Mouse (Mus musculus): ENCODE data around the gene A930009A15Rik. TPM values are rescaled to one million over a fixed set of nuclear protein-coding genes. Genes with fewer than 3 reads are reported as not detected.

The A930009A15Rik gene
- total RNA-seq, 1 experiment from 2014 or later = not detected

DNA sequence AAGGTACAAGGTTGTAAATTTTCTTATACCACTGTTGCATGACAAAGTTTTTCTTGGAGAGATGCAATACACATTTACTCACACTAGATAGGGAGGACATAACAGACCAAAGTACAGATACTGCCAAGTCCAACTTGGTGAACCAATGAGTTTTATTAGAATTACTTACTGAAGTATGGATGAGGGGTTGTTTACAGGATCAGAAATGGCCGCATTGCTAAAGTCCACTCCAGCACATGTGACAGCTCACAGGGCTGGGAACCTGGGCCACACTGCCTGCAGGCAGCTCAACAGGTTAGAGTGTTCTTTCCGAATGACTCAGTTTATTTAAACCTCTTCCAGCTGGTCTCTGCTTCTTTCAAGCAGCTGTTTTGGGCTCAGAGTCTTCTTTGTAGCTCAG, 55.2 kb downstream of the A930009A15Rik start:
- ATAC-seq (ENCODE audit: extremely low read depth, insufficient number of reproducible peaks, low FRiP score, poor library complexity, severe bottlenecking) = no peak

DNA sequence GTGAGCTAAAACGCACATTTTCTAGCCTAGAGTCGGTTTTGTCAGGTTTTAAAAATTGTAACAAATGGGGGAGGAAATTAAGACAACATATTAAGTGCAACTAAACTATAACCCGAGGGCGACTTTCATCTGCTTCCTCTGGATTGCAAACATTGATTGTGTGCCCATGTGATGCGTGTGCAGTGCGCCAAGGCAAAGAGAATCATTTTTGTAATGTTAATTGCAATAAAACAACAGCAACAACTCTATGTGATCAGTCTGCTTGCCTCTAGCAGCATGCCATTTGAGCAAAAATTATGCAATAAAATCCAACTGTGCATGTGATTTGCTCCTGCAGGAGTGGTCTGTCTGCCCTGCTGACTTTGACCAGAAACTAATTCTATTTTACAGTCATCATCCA, 56.9 kb downstream of the A930009A15Rik start:
- ATAC-seq (ENCODE audit: extremely low read depth, insufficient number of reproducible peaks, low FRiP score, poor library complexity, severe bottlenecking) = no peak

Other genes with a start within 250 kb of the A930009A15Rik start
- 16.8 and 19.9 TPM in 2 replicates for gene Tmem19, start 207.5 kb upstream of the A930009A15Rik start, total RNA-seq (2017)
- gene Thap2, start 185.5 kb upstream of the A930009A15Rik start, total RNA-seq (2017) = 8.1 and 8.7 TPM in 2 replicates
- 116 and 127 TPM in 2 replicates for gene Zfc3h1, start 185.0 kb upstream of the A930009A15Rik start, total RNA-seq (2017)
- 0.70 and 1.6 TPM in 2 replicates for gene Lgr5, start 17.8 kb downstream of the A930009A15Rik start, total RNA-seq (2017)
- gene Tspan8, start 246.8 kb downstream of the A930009A15Rik start, total RNA-seq (2017) = 0.93 and 3.4 TPM in 2 replicates